Mouse (Mus musculus) limb, embryonic 10.5 days (tissue): ENCODE data around the gene Gan. TPM values are rescaled to one million over a fixed set of nuclear protein-coding genes. Genes with fewer than 3 reads are reported as not detected.

ENCODE experiments used
- DNase-seq: peaks from one replicate; pipeline ENCODE4 v3.0.0-alpha.2; 2017; ENCODE audit warnings: low spot score
- H3K27ac ChIP-seq: fragments of 300-500 bp; sonication (generic); 2 replicates; pipeline ENCODE4 v1.5.1; 2016; ENCODE audit warnings: mild to moderate bottlenecking
- H3K27me3 ChIP-seq: fragments of 300-500 bp; sonication (generic); 2 replicates; pipeline ENCODE4 v1.6.1; 2016; ENCODE audit warnings: low read depth, mild to moderate bottlenecking; ENCODE audit not compliant: poor library complexity, severe bottlenecking
- H3K36me3 ChIP-seq: fragments of 300-500 bp; sonication (generic); 2 replicates; pipeline ENCODE4 v1.6.1; 2016; ENCODE audit warnings: mild to moderate bottlenecking, moderate library complexity
- H3K4me1 ChIP-seq: fragments of 300-500 bp; sonication (generic); 2 replicates; pipeline ENCODE4 v1.6.1; 2016
- H3K4me3 ChIP-seq: fragments of 300-500 bp; sonication (generic); 2 replicates; pipeline ENCODE4 v1.5.1; 2016; ENCODE audit warnings: mild to moderate bottlenecking, moderate library complexity
- H3K9me3 ChIP-seq: fragments of 300-500 bp; sonication (generic); replicated peaks from 2 replicates; pipeline ENCODE4 v1.6.1; 2016; ENCODE audit warnings: mild to moderate bottlenecking
- WGBS: fragments of 180-500 bp; shearing (Covaris S2); methylation state at CpG from one replicate; pipeline ENCODE4 v1.1.7; 2016; 5-methylcytosine and 5-hydroxymethylcytosine counted together
- polyA plus RNA-seq: library from polyadenylated mRNA; unstranded; fragments of >200 nt; fragmentation: Nextera tagmentation; extraction: Ambion mirVana; gene quantifications from 2 replicates; pipeline ENCODE4 v1.2.1, GENCODE M21; 2016

Gene Gan
- polyA plus RNA-seq, 1 experiment from 2014 or later, result 2.7 TPM

DNA sequence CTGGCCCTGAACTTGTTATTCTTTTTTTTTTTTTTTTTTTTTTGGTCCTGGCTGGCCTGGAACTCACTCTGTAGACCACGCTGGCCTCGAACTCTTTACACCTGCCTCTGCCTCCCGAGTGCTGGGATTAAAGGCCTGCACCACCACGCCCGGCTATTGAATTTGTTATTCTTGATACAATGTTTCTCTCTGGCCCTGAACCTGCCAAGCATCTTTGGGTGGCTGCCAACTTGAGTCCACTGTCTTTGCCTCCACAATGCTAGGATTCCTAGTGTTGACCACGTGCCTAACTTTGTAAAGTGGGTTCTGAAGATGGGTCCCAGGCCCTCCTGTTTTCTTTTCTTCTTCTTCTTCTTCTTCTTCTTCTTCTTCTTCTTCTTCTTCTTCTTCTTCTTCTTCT is 64.5 kb downstream of the Gan start:
- Histone ChIP-seq H3K27ac (no peak overlapping the region), H3K9me3 (no peaks in the 10 kb centered on the region), H3K4me1 (0 out of 2 replicates have a peak, but pooled peaks cover 3% of the 10 kb centered on the region), H3K36me3 (no peaks in the 10 kb centered on the region), H3K27me3 (no peaks in the 10 kb centered on the region), H3K4me3 (no peak overlapping the region)
- DNase-seq, result no peak
- 83% methylated on average over 6 of the region's 6 CpGs for WGBS

DNA sequence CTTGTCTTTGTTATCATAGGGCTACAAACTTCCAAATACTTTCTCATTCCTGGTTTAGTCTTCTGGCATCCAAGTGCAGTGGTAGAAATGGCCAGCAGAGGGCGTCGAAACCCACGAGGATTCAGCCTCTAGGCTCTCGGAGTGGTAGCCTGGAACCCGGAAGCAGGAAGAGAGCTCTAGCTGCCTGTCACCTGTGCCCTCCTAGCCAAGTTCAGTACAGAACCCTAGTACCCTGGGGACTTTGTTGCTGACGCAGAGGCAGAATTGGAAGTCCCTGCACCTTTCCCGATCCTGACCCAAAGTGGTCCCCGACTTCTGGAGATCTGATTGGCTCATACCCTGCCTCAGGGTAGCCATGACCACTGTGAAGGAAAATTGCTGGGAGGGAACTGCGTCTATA is 66.7 kb downstream of the Gan start:
- peak overlapping the region; percentile 37 for H3K4me3 ChIP-seq
- H3K27ac ChIP-seq, result no peak overlapping the region
- DNase-seq, result peak; percentile 91
- H3K27me3 ChIP-seq, result no peaks in the 10 kb centered on the region
- no peaks in the 10 kb centered on the region for H3K9me3 ChIP-seq
- 17% methylated on average over 9 of the region's 9 CpGs for WGBS
- H3K36me3 ChIP-seq, result no peaks in the 10 kb centered on the region
- 0 out of 2 replicates have a peak, but pooled peaks cover 3% of the 10 kb centered on the region for H3K4me1 ChIP-seq

- no peaks in the 10 kb centered on the region for H3K9me3 ChIP-seq
- H3K4me3 ChIP-seq, result no peak overlapping the region
- no peaks in the 10 kb centered on the region for H3K27me3 ChIP-seq
- no peak overlapping the region for H3K27ac ChIP-seq
- DNase-seq, result no peak
- 0 out of 2 replicates have a peak, but pooled peaks cover 3% of the 10 kb centered on the region for H3K4me1 ChIP-seq
- H3K36me3 ChIP-seq, result no peaks in the 10 kb centered on the region
- WGBS, result 89% methylated on average over 12 of the region's 12 CpGs
Observed at GRCm38 (mm10) chr8:117226306-117226705, 68.4 kb downstream of the Gan start.

DNA sequence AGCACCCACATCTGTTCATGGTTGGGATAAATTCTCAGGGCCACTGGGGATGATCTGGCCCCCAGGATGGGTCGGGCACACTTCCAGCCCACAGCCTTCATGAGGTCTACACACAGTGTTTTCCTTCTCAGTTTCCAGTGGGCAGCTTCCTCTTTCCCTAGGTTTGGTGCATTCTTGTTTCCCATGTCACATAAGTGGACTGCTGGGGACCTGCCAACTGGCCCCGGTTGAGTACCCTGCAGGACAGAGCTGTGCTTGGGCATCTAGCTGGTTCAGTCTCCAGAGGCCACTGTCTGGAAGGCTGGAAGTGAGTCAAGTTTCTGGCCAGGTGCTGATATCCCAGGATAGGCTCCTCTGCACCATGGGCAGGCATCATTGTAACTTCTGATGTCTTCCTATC is 69.4 kb downstream of the Gan start:
- no peak for DNase-seq
- Histone ChIP-seq H3K4me1 (0 out of 2 replicates have a peak, but pooled peaks cover 3% of the 10 kb centered on the region), H3K27ac (no peak overlapping the region), H3K9me3 (no peaks in the 10 kb centered on the region), H3K36me3 (no peaks in the 10 kb centered on the region), H3K4me3 (no peak overlapping the region), H3K27me3 (no peaks in the 10 kb centered on the region)
- 93% methylated on average over 2 of the region's 2 CpGs for WGBS

- DNase-seq, result no peak
- Histone ChIP-seq H3K4me3 (no peak overlapping the region), H3K9me3 (no peaks in the 10 kb centered on the region), H3K36me3 (no peaks in the 10 kb centered on the region), H3K27ac (no peak overlapping the region), H3K27me3 (no peaks in the 10 kb centered on the region), H3K4me1 (no peaks in the 10 kb centered on the region)
- 89% methylated on average over 7 of the region's 7 CpGs for whole genome bisulfite sequencing
Observed at GRCm38 (mm10) chr8:117233199-117233598, 75.3 kb downstream of the Gan start.

DNA sequence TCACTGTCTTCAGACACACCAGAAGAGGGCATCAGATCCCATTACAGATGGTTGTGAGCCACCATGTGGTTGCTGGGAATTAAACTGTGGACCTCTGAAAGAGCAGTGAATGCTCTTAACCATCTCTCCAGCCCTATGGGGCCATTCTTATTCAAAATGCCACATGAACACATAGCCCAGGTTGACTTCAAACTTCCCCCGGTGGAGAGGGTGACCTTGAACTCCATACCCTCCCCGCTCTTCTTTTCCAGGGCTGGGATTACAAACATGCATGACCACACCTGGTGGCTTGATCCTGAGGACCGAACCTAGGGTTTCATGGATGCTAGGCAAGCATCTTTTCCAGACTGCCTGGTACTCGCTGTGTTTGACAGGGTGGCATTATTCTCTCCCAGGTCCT is 78.6 kb downstream of the Gan start:
- H3K36me3 ChIP-seq, result no peaks in the 10 kb centered on the region
- no peaks in the 10 kb centered on the region for H3K9me3 ChIP-seq
- 97% methylated on average over 4 of the region's 4 CpGs for WGBS
- H3K4me1 ChIP-seq, result no peaks in the 10 kb centered on the region
- no peak for DNase-seq
- H3K4me3 ChIP-seq, result no peak overlapping the region
- H3K27me3 ChIP-seq, result no peaks in the 10 kb centered on the region
- H3K27ac ChIP-seq, result no peak overlapping the region

DNA sequence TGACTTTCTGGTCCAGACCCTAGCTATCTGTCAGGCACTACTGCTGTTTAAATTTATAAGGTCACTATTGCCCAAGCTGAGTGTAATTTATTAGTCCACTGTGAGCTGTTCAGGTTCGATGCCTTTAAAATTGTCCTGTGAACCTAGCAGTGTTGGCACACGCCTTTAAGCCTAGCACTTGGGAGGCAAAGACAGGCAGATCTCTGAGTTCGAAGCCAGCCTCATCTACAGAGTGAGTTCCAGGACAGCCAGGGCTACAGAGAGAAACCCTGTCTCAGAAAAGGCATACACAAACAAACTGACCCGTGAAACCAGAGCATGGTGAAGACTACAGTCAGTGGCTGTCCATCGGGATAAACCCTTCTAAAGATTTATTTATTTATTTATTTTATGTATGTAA is 82.4 kb downstream of the Gan start:
- H3K27ac ChIP-seq, result no peak overlapping the region
- H3K9me3 ChIP-seq, result no peaks in the 10 kb centered on the region
- H3K27me3 ChIP-seq, result no peaks in the 10 kb centered on the region
- no peaks in the 10 kb centered on the region for H3K36me3 ChIP-seq
- no peaks in the 10 kb centered on the region; the same call in 1 of the 2 replicates for H3K4me1 ChIP-seq
- DNase-seq, result no peak
- WGBS, result 85% methylated on average over 5 of the region's 5 CpGs
- no peak overlapping the region for H3K4me3 ChIP-seq

DNA sequence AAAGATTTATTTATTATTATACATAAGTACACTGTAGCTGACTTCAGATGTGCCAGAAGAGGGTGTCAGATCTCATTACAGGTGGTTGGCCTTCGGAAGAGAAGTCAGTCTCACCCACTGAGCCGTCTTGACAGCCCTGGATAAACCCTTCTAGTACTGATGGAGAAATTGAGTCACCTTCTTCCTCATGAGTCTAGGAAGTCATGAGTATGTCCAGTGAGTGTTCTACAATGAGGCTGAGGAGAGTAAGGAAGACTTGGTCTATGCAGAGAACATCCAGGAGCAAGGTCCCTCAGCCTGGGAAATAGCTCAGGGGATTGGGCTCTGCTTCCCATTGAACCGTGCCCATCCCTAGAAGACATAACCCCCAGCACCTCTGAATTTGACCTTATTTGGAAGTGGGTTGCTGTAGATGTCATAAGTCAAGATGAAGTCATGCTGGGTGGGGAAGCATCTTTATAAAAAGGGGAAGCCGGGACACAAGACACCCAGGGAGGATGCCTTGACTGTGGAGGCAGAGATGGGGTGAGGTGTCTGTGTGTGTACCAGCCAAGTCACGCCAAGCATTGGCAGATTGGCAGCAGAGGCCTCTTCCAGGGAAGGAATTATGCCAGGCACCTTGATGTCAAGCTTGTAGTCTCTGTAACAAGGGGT is 83.0 kb downstream of the Gan start:
- Histone ChIP-seq H3K4me1 (no peaks in the 10 kb centered on the region; the same call in 1 of the 2 replicates), H3K4me3 (no peak overlapping the region), H3K36me3 (no peaks in the 10 kb centered on the region), H3K27ac (no peak overlapping the region), H3K27me3 (no peaks in the 10 kb centered on the region), H3K9me3 (no peaks in the 10 kb centered on the region)
- no peak for DNase-seq
- WGBS, result 85% methylated on average over 5 of the region's 5 CpGs

DNA sequence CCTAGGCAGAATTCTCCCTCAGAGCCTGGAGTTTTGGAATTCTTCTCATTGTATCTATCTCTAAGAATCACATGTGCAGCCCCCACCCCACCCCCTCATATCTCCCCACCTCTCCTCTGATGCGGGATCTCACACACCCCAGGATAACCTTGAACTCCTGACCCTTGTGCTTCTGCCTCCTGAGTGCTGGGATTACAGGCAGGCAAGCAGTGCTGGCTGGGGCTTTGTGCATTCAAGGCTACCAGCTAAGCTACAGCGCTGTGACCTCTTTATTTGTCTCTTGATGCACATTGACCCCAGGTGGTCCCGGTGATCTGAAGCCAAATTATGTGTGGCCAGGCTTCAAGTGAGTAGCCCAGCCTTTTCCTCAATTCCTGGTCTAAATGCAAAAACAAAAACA is 83.9 kb downstream of the Gan start:
- no peak for DNase-seq
- no peak overlapping the region for H3K27ac ChIP-seq
- no peaks in the 10 kb centered on the region; the same call in 1 of the 2 replicates for H3K4me1 ChIP-seq
- H3K27me3 ChIP-seq, result no peaks in the 10 kb centered on the region
- WGBS, result 51% methylated on average over 3 of the region's 3 CpGs
- no peak overlapping the region for H3K4me3 ChIP-seq
- H3K36me3 ChIP-seq, result no peaks in the 10 kb centered on the region
- no peaks in the 10 kb centered on the region for H3K9me3 ChIP-seq

GRCm38 (mm10) chr8:117242286-117242685 is 84.4 kb downstream of the Gan start:
- H3K27ac ChIP-seq, result no peak overlapping the region
- no peaks in the 10 kb centered on the region for H3K27me3 ChIP-seq
- no peaks in the 10 kb centered on the region for H3K9me3 ChIP-seq
- DNase-seq, result no peak
- H3K36me3 ChIP-seq, result no peaks in the 10 kb centered on the region
- no peak overlapping the region for H3K4me3 ChIP-seq
- WGBS, result 87% methylated on average over 6 of the region's 6 CpGs
- no peaks in the 10 kb centered on the region; the same call in 1 of the 2 replicates for H3K4me1 ChIP-seq

- no peak overlapping the region for H3K27ac ChIP-seq
- WGBS, result 49% methylated on average over 6 of the region's 6 CpGs
- H3K9me3 ChIP-seq, result no peaks in the 10 kb centered on the region
- DNase-seq, result no peak
- no peaks in the 10 kb centered on the region; the same call in 1 of the 2 replicates for H3K4me1 ChIP-seq
- H3K27me3 ChIP-seq, result no peaks in the 10 kb centered on the region
- H3K36me3 ChIP-seq, result no peaks in the 10 kb centered on the region
- H3K4me3 ChIP-seq, result no peak overlapping the region
Observed at GRCm38 (mm10) chr8:117244601-117245000, 86.7 kb downstream of the Gan start.

- WGBS, result 87% methylated on average over 11 of the region's 11 CpGs
- no peak for DNase-seq
Observed at GRCm38 (mm10) chr8:117248341-117248740, 90.4 kb downstream of the Gan start.

DNA sequence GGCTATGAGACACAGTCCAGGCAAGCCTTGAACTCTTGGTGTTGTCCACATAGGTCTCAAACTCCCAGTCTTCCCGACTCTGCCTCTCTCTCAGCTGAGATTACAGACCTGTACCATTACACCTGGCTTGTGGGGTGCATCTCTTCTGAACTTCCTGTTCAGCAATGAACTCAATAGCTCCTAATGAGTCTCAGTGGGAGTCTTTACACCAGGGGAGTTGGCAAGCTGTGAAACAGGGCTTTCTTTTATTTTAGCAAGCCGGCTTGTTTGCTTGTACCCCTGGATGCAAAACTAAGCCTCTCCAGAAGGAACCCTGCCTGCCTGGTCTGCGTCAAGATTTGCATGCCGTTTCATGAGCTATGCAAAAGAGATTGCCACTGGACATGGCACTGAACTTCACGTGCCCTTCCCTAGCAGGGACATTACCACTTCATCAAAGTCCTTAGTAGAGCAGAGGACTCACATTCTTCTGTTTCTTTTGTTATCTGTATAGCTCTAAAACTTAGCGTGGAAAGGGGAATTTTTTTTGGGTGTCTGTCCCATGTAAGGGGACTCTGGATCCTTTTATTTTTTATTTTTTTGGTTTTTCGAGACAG is 93.2 kb downstream of the Gan start:
- WGBS, result 58% methylated on average over 7 of the region's 7 CpGs
- no peaks in the 10 kb centered on the region for H3K27me3 ChIP-seq
- no peak overlapping the region for H3K4me3 ChIP-seq
- H3K9me3 ChIP-seq, result no peaks in the 10 kb centered on the region
- H3K4me1 ChIP-seq, result peaks cover 2% of the 10 kb centered on the region; the same call in 1 of the 2 replicates
- no peaks in the 10 kb centered on the region for H3K36me3 ChIP-seq
- DNase-seq, result no peak
- H3K27ac ChIP-seq, result no peak overlapping the region

More at GRCm38 (mm10) chr8:117248341-117248740, 90.4 kb downstream of the Gan start:
- H3K4me1 ChIP-seq, result no peaks in the 10 kb centered on the region; the same call in 1 of the 2 replicates
- H3K27me3 ChIP-seq, result no peaks in the 10 kb centered on the region
- no peak overlapping the region for H3K4me3 ChIP-seq
- no peak overlapping the region for H3K27ac ChIP-seq
- no peaks in the 10 kb centered on the region for H3K9me3 ChIP-seq
- H3K36me3 ChIP-seq, result no peaks in the 10 kb centered on the region
